Mouse (Mus musculus) layer of hippocampus, adult 11-12 months (tissue): Measurements from ENCODE around the gene Spon1.

Experiments used
- DNase-seq: peaks from one replicate; pipeline ENCODE4 v3.0.0; 2022; ENCODE audit warnings: low spot score

Spon1 gene

GRCm38 (mm10) chr7:113845191-113845590, 79.4 kb downstream of the Spon1 start:
- DNase-seq: no peak

- DNase-seq: no peak
Observed at GRCm38 (mm10) chr7:113846553-113846952, 80.8 kb downstream of the Spon1 start.

DNA sequence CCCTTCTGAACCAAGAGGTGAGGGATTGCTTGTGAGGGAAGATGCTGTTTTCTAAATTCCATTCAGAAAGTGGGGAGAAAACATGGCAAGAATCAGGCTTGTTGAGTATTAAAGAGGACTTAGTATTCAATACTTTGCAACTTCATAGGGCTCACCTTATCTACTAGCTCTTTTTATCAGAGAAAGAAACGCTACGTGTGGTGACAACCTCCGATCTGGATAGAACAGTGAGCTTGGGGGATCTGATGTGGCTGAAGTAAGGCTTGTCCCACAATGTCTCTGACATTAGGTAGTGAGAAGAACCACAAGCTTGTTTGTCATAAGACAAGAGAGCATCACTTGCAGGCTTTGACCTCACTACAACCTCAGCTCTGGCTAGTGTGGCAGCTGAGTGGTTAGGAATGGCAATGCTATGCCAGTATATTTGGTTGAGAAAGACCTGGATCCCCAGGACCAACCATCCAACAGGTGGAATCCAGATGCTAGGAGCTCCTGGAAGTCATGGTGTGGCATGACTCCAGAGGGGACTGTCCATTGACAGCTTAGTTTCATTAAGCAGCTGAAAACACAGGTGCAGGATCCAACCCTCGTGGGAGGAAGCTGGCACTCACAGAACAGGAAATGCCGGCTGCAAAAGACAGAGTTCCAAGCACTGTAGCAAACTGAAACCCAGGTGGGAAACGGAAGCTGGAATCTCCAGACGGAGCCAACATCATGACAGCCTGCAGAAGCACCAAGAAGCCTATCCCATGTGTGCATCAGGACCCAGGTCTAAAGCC, 81.4 kb downstream of the Spon1 start:
- DNase-seq: no peak

DNA sequence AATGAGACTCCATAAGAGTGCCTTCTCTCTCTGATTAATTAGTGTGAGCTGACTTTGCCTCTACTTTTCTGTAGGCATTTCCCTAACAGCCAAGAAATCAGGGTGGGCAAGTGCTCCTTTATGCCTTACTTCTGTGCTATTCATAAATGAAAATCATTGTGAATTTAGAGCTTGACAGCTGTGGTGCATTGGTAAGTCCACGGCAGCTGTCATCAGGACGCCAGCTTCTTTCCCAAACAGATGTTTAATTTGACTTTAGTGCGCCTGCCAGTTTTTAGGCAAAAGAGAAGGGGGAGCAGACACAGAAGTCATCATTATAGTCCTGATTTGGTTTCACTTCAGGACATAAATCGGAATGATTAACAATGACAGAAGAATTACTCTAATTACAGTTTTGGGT, 84.6 kb downstream of the Spon1 start:
- DNase-seq: no peak

- DNase-seq: no peak
Observed at GRCm38 (mm10) chr7:113855396-113855795, 89.6 kb downstream of the Spon1 start.

- DNase-seq: no peak
Observed at GRCm38 (mm10) chr7:113856067-113856466, 90.3 kb downstream of the Spon1 start.

DNA sequence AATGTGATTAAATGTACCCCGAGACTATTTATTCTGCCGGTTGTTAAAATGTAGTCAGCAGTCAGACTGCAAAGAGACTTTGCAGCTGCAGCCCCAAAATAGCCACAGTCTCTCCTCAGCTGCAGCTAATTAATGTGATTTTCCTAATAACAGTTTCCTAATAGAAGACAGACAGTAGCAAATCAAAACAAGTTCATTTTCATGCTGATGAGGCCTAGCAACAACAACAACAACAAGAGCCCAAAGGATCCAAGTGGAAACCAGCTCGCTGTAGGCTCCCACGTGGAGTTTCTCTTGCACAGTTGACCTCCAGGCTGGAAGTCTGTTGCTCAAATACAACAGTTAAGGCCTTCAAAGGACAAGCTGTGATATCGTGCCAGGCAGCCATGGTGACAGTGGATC, 93.7 kb downstream of the Spon1 start:
- DNase-seq: no peak

- no peak for DNase-seq
Observed at GRCm38 (mm10) chr7:113861964-113862363, 96.2 kb downstream of the Spon1 start.

- no peak for DNase-seq
Observed at GRCm38 (mm10) chr7:113872846-113873245, 107.0 kb downstream of the Spon1 start.

- DNase-seq: no peak
Observed at GRCm38 (mm10) chr7:113877451-113877850, 111.7 kb downstream of the Spon1 start.

- no peak for DNase-seq
Observed at GRCm38 (mm10) chr7:113877926-113878325, 112.1 kb downstream of the Spon1 start.

DNA sequence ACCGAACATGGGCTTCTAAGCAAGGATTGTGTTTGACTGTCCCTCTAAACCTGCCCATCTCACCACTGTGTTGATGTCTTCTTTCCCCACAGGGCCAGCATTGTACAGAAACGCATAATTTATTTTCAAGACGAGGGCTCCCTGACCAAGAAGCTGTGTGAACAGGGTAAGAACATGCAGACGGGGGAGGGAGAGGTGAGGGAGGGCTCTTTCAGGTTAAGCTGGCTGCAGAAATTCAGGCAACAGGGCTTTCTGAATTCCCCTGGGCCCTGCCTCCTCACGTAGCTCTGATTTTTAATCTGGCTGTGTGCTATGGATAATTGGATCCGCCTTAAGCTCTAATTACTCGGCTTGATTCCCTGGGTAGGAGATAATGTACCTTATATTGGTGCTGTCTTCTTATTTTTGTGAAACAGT, 113.3 kb downstream of the Spon1 start:
- DNase-seq: no peak

DNA sequence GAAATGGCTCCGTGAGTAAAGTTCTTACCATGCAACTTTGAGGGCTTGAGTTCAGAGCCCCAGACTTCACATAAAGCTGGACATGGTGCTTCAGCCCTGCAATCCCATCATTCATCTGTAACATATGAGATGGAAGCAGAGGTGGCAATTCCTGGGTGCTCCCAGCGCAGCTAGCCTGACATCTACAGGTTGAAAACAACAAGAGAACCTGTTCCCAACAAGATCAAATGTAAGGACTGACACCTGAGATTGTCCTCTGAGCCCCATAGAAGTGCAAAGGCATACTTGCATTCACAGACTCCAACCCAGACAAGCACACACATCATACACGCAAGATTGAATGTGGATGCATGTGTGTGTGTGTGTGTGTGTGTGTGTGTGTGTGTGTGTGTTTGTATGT, 114.2 kb downstream of the Spon1 start:
- no peak for DNase-seq

GRCm38 (mm10) chr7:113890782-113891181, 125.0 kb downstream of the Spon1 start:
- no peak for DNase-seq

DNA sequence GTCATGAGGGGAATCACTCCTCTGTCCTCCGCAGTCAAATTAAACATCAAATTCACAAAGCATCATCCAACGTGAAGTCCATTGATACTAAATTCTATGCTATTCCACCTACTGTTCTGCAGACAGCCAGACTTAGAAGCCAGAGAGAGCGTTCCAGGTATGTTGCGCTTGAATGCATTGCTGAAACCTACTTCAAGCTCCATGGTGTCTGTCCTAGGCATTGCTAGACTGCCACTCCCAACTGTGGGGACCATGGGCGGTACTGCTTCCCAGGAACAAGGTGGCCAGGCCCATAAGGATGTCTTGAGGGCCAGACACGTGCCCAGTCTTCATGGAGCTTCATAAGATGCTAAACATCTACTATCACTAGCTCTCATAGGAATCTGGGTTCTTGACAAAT, 125.7 kb downstream of the Spon1 start:
- DNase-seq: no peak

GRCm38 (mm10) chr7:113893944-113894662, 128.3 kb downstream of the Spon1 start:
- no peak for DNase-seq

DNA sequence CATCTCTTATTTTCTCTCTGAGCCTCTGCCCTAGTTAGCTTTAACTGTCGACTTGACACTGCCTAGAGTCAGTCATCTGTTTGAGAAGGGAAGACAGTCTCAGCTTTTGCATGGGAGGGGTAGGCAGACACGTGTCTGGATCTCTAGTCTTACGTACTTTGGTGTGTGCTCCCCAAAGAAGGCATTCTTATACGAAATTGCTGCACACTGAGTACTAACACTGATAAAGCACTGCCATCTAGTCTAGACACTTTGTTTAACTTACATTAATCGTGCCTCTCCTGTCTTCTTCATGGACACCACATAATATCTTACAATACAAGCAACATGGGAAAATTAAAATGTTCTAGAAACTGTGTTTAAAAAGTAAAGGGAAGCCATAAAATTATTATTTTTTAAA, 129.5 kb downstream of the Spon1 start:
- no peak for DNase-seq

DNA sequence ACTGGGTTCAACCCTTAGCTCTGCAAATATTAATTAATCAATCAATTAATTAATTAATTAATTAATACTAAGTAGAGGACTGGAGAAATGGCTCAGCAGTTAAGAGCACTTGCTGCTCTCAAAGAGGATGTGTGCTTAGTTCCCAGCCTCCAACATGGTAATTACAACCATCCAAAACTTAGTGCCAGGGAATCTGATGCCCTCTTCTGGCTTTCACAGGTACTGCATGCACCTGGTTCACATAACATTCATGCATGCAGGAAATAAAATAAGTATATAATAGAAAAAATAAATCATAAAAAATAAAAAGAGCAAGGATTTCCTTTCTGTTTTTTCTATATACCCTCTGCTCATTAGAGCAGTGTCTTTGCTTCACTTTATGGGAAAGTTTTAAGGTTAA, 132.6 kb downstream of the Spon1 start:
- DNase-seq: no peak

DNA sequence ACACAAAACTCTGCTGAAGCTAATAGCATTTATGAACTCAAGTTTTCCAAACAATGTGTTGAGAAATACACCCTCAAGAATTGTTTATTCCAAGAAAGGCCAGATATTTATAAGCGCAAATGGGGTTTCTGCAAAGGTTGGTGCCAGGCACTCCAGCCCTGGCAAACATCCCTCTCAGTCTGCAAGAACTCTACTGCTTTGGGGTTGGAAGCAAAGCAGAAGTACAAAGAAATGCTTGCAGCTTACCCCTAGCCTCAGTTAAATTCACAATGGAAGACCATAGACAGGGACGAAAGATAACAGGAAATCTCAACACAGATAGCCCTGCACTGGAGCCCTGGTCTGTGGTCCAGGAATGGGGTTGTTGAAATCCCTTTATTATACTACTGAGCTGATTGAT, 135.7 kb downstream of the Spon1 start:
- no peak for DNase-seq

DNA sequence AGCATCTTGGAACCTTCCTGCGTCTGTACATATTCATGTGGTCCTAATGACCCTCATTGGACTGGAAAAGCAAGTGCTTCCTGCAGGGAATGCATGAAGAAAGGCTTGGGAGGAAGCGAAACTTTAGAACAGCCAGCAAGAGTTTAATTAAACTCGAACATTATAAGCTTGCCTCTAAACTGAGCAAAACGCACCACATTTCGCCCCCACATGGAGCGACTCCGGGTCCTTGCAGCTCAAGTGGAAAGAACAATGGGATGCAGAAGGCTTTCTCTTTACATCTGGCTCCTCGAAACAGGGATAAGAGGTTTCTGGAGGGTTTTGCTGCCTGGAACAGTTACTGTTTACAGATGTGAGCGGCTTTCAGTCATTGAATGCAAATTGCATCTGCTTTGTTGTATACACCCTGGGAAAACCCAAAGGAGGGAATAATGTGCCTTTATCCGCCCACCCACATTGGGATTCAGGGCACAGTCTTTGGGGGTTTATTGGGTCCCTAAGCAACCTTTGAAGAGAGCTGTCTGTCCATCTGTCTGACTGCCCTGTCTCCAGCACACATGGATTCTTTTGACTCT, 136.2 kb downstream of the Spon1 start:
- no peak for DNase-seq

DNA sequence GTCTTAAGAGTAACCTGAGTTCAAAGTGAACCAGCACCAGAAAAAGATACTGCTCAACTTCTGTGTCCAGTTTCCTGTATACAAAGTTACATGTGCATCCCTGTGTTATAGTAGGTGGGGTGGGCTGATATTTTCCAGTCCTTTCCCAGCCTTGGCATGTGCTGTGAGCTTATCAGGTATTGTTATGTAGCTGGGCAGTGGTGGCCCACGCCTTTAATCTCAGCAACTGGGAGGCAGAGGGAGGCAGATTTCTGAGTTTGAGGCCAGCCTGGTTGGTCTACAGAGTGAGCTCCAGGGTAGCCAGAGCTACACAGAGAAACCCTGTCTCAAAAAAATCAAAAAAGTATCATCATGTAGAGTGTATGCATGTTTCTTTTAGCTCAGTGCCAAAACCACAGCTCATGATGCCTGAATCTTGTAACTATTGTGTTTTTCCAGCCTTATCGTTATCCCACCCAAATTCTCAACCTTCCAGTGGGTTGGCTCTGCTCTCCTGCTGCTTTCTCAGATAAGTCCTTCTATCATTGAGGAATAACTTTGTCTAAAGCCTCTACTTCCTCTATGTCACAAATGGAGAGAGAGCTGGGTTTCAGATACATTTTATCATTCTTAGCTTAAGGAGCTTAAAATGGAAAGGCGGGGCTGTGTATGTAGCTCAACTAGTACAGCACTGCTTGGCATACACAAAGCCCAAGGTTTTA, 137.5 kb downstream of the Spon1 start:
- DNase-seq: no peak

DNA sequence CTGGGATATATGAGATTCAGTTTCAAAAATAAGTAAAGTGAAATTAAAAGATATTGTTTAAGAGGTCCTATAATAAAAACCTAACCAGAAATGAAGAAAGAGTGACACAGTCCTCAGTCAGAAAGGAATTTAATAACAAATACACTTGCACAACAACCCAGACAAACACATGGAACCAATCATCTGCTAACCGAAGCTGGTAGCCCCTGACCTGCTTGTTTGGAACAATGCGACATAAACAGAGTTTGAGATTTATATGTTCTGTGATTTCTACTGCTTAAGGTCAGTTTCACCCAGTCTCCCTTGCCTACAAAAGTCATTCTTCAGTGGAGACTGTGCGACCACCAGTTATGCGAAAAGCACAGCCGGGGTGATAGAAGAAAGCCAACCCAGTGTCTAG, 138.1 kb downstream of the Spon1 start:
- DNase-seq: no peak
